Mouse (Mus musculus) left cerebral cortex, adult 2 months (tissue): ENCODE measurements around the gene Slc9a1. TPM values are rescaled to one million over a fixed set of nuclear protein-coding genes. Genes with fewer than 3 reads are reported as not detected.
A peak's percentile ranks its signal among the peaks of the same experiment; 100 is the strongest.

Experiments
- DNase-seq, 2 experiments: peaks; one replicate each; pipeline ENCODE4 v3.0.0; 2021 to 2022; ENCODE audit warnings: low spot score in 2 of 2, mixed read lengths in 1 of 2; ENCODE audit errors: extremely low spot score in 1 of 2
- H3K27ac ChIP-seq: fragments of 200-600 bp; 2 replicates; pipeline ENCODE4 v1.8.1; 2022
- H3K4me3 ChIP-seq: fragments of 200-600 bp; 2 replicates; pipeline ENCODE4 v1.8.1; 2022
- CTCF ChIP-seq: fragments of 200-600 bp; IDR thresholded peaks from 2 replicates; pipeline ENCODE4 v1.8.1; 2022; ENCODE audit warnings: antibody characterized with exemption, mild to moderate bottlenecking, moderate library complexity
- intact Hi-C: fragments of 180-260 bp; cut with DNase I; formaldehyde crosslinking; loops from one replicate; pipeline ENCODE4 v1.15.1; 2025
- long read RNA-seq, 2 experiments: library from polyadenylated mRNA; stranded (forward); transcript quantifications; one replicate each; pipeline ENCODE4 v2.0.0; 2021; ENCODE audit warnings: borderline mapping rate in 2 of 2
- total RNA-seq, 2 experiments: library from RNA; stranded (reverse); gene quantifications; 2 replicates each; pipeline ENCODE4 v1.2.3; 2021

The Slc9a1 gene
- total RNA-seq, result 10 to 100 TPM; 49.8 to 53.0 TPM
- long read RNA-seq, experiment 1, full-length matches to known transcripts, result 11 of 19 reads
- long read RNA-seq, experiment 1, partial matches to known transcripts, result 3 of 19 reads
- long read RNA-seq, experiment 1, other reads (novel, unspliced or antisense), result 5 of 19 reads
- long read RNA-seq, experiment 2, full-length matches to known transcripts, result 5 of 21 reads
- long read RNA-seq, experiment 2, partial matches to known transcripts, result 10 of 21 reads
- long read RNA-seq, experiment 2, other reads (novel, unspliced or antisense), result 6 of 21 reads

- DNase-seq, result peak; percentile 94
- peak within 1 kb of the TSS; percentile 80 for H3K4me3 ChIP-seq
Measured at GRCm38 (mm10) chr4:133369553-133370297, at the start of gene Slc9a1. Gene Slc9a1, plus strand, starts transcription at chr4:133369706.

DNA sequence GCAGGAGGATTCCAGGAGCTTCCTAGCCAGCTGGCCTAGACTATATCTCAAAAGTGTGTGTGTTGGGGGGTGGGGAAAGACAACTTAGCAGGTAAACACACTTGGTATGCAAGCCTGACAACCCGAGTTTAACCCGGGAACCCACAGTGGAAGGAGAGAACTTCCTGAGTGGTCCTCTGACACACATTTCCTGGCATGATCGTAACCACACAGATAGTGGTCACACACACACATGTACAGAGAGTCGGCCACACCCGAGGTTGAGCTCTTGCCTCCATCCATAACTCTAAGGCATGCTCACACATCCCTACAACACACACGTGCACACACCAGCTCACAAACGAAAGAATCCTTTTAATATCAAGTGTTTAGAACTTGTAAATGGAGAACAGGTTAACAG is 41.4 kb upstream of the Slc9a1 start:
- no peak for DNase-seq
- TF ChIP-seq CTCF, result no peak
- H3K27ac ChIP-seq, result no peak overlapping the region
- intact Hi-C loops, result no loop called here
- H3K4me3 ChIP-seq, result no peak overlapping the region

More at GRCm38 (mm10) chr4:133369553-133370297, at the start of gene Slc9a1:
- peak within 1 kb of the TSS; percentile 99 for H3K27ac ChIP-seq
- TF ChIP-seq CTCF, result peak; percentile 95
- intact Hi-C loops, result no loop called here

GRCm38 (mm10) chr4:133330296-133330695 is 39.2 kb upstream of the Slc9a1 start:
- H3K27ac ChIP-seq, result no peak overlapping the region
- TF ChIP-seq CTCF, result no peak
- H3K4me3 ChIP-seq, result no peak overlapping the region
- no peak for DNase-seq
- intact Hi-C loops, result no loop called here

- DNase-seq, result no peak
- no peak overlapping the region for H3K27ac ChIP-seq
- intact Hi-C loops, result no loop called here
- H3K4me3 ChIP-seq, result no peak overlapping the region
- TF ChIP-seq CTCF, result no peak
Measured at GRCm38 (mm10) chr4:133333306-133333705, 36.2 kb upstream of the Slc9a1 start.

- intact Hi-C loops, result no loop called here
- Histone ChIP-seq H3K27ac (no peak overlapping the region), H3K4me3 (peak overlapping the region; percentile 94)
- no peak for TF ChIP-seq CTCF
- no peak for DNase-seq
Measured at GRCm38 (mm10) chr4:133337833-133338520, 31.5 kb upstream of the Slc9a1 start.

GRCm38 (mm10) chr4:133338521-133339095 is 30.9 kb upstream of the Slc9a1 start:
- no peak for TF ChIP-seq CTCF
- intact Hi-C loops, result no loop called here
- peak overlapping the region; percentile 94 for H3K4me3 ChIP-seq
- H3K27ac ChIP-seq, result peak overlapping the region; percentile 91
- peak in 1 of 2 experiments; percentile 14 for DNase-seq

DNA sequence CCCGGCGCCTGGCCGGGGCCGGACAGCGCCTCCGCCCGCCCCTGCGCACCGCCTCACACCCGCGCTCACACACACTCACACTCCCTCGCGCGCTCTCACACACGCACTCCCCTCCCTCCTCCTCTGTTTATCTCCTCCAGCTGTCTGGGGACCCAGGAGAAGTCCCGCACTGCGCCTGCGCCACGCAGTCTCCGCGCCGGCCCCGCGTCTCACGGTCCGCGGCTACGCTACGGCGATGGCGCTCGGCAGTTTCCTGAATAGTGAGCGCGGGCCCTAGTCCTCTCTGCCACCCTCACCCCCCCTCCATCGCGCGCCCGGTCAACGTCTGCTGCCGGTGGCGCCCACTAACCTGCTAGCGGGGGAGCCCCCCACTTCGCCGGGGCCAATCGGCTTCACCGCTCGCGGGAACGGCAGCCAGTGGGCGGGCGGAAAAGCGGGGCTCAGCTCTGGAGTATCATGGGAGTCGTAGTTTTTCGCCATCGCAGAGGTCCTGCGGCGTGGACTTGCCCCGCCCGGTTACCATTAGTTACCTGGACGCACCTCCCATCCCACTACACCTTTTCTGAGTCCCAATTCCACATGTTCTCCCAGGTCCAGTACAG is 30.3 kb upstream of the Slc9a1 start:
- H3K4me3 ChIP-seq, result peak overlapping the region; percentile 94
- intact Hi-C loops, result no loop called here
- H3K27ac ChIP-seq, result peak overlapping the region; percentile 91
- DNase-seq, result peak; percentile 98 to 99
- no peak for TF ChIP-seq CTCF

DNA sequence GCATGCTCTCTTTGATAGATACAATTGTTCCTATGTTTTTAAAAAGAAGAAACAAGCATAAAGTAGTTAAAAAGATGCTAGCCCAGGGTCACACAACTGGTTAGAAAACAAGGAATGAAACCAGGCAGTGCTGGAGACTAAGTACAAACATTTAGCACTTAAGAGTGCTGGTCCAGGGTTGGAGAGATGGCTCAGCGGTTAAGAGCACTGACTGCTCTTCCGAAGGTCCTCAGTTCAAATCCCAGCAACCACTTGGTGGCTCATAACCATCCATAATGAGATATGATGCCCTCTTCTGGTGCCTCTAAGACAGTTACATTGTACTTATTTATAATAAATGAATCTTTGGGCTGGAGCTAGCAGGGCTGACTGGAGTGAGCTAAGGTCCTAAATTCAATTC is 29.3 kb upstream of the Slc9a1 start:
- TF ChIP-seq CTCF, result peak; percentile 2; the same call in 1 of the 2 replicates
- intact Hi-C loops, result loop anchor here (2.0 kb wide), 1 partner anchor 29 kb away; no protein-coding TSS in a partner anchor
- DNase-seq, result no peak
- Histone ChIP-seq H3K27ac (no peak overlapping the region), H3K4me3 (no peak overlapping the region)

DNA sequence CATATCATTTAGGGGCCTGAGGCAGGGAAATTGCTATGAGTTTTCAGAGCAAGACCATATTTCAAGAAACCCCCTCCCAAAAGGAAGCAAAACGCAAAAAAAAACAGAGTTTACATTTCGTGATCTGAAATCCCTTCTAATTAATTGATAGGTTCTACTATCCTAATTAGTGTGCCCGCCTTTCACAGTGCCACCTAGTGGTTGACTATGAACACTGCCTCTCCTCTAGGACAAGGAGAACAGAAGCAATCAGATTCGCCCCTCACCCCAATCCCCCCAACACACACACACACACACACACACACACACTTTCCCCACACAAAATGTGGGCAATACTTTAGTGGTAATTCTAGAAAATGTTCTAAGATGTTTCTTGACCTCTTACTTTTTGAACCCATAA is 25.4 kb upstream of the Slc9a1 start:
- Histone ChIP-seq H3K4me3 (no peak overlapping the region), H3K27ac (no peak overlapping the region)
- intact Hi-C loops, result no loop called here
- peak; percentile 74 for TF ChIP-seq CTCF
- DNase-seq, result peak in 1 of 2 experiments; percentile 26

DNA sequence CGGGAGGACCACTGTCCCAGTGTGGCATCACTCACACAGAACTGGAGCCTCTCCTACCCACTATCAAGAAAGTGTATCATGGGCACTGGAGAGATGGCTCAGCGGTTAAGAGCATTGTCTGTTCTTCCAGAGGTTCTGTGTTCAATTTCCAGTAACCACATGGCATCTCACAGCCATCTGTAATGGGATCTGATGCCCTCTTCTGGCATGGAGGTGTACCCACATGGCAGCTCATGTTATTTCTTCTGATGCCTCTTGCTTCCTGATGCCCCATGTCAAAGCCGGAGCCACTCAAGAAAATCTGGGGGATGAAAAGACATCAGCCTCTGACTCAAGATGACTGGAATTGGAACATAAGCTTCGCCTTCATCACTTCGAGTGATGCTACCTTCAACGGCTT is 23.8 kb upstream of the Slc9a1 start:
- Histone ChIP-seq H3K4me3 (no peak overlapping the region), H3K27ac (no peak overlapping the region)
- peak; percentile 8 for TF ChIP-seq CTCF
- intact Hi-C loops, result no loop called here
- no peak for DNase-seq

DNA sequence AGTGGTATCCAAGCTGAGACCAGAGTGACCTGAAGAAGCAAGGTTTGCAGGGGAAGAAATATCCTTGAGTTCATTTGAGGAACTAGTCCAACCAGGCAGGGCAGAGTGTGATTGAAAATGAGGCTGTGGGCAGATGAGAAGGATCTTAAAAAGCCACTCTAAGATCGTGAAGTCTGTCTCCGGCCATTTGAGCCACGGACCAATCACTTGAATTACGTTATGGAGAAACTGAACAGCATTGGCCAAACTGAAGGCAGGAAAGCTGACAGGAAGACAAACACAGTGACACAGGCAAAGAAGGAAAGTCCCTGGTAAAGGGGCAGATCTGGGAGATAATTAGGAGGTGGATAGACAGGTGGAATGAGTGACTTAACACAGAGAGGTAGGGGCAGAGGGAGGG is 22.9 kb upstream of the Slc9a1 start:
- Histone ChIP-seq H3K27ac (no peak overlapping the region), H3K4me3 (no peak overlapping the region)
- intact Hi-C loops, result no loop called here
- TF ChIP-seq CTCF, result no peak
- DNase-seq, result no peak

DNA sequence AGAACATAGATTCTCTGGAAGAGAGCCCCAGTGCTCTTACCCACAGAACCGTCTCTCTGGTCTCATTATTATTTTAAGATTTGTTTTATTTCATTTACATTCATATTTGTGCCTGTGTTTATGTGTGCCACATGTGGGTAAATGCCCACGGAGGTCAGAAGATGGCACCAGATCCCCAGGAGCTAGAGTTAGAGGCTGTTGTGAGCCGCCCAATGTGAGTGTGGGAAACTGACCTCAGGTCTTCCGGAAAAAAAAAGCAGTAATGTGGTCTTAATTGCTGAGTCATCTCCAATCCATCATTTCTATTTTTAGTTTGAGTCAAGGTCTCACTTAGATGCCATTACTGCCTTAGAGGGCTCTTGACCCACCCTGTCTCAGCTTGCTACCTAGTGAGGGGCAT is 21.9 kb upstream of the Slc9a1 start:
- intact Hi-C loops, result no loop called here
- H3K4me3 ChIP-seq, result no peak overlapping the region
- H3K27ac ChIP-seq, result no peak overlapping the region
- peak; percentile 10 for TF ChIP-seq CTCF
- DNase-seq, result no peak
